Mouse (Mus musculus): ENCODE measurements around the gene Tbx4. TPM values are rescaled to one million over a fixed set of nuclear protein-coding genes. Genes with fewer than 3 reads are reported as not detected.

Tbx4 gene
- polyA plus RNA-seq, 1 experiment from 2014 or later = not detected

DNA sequence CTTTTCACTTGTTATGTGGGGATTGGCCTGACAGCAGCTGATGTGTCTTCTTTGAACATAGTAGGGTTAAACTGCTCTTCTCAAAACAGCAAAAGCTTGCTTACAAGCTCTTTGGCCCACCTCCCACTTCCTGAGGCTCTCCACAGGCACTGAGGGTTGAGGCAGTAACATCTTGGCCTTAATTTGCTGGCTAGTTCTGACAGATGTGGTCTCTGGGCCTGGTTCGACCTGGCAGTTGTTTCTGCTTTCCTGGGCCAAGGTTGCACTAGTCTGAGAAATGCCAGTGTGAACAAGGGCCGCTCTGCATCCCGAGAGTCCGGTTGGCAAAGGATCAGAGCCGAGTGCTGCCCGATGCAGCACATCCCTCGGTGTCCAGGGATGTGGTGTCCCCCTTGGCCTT, 27.3 kb downstream of the Tbx4 start:
- WGBS (ENCODE audit: insufficient replicate concordance) = 76% methylated on average over 7 of the region's 7 CpGs
- H3K9me3 ChIP-seq (ENCODE audit: low read length) = no peaks in the 10 kb centered on the region
- H3K27ac ChIP-seq (ENCODE audit: low read depth) = no peak overlapping the region
- no peaks in the 10 kb centered on the region for H3K4me1 ChIP-seq (ENCODE audit: insufficient read depth)
- H3K4me2 ChIP-seq (ENCODE audit: low read depth, low read length) = no peak overlapping the region
- ATAC-seq (no peak), DNase-seq (no peak)
- H3K9ac ChIP-seq (replicated peaks) = no peak overlapping the region
- no peak overlapping the region for H3K4me3 ChIP-seq (ENCODE audit: low read depth, low read length)
- H3K36me3 ChIP-seq (replicated peaks; ENCODE audit: insufficient read depth, low read length) = no peaks in the 10 kb centered on the region
- H3K27me3 ChIP-seq (ENCODE audit: insufficient read depth, low read length) = peaks cover 14% of the 10 kb centered on the region
- TF ChIP-seq EP300 (IDR thresholded peaks at IDR 0.05; ENCODE audit: low read depth) (no peak), CTCF (IDR thresholded peaks at IDR 0.05; ENCODE audit: low read depth) (no peak)

- TF ChIP-seq EP300 (IDR thresholded peaks at IDR 0.05; ENCODE audit: low read depth) (no peak), CTCF (IDR thresholded peaks at IDR 0.05; ENCODE audit: low read depth) (no peak)
- Histone ChIP-seq H3K4me3 (ENCODE audit: low read depth, low read length) (no peak overlapping the region), H3K4me1 (ENCODE audit: insufficient read depth) (no peaks in the 10 kb centered on the region), H3K9me3 (ENCODE audit: low read length) (no peaks in the 10 kb centered on the region), H3K36me3 (replicated peaks; ENCODE audit: insufficient read depth, low read length) (no peaks in the 10 kb centered on the region), H3K27ac (ENCODE audit: low read depth) (no peak overlapping the region), H3K27me3 (ENCODE audit: insufficient read depth, low read length) (peaks cover 24% of the 10 kb centered on the region), H3K9ac (replicated peaks) (no peak overlapping the region), H3K4me2 (ENCODE audit: low read depth, low read length) (no peak overlapping the region)
- 66% methylated on average over 12 of the region's 12 CpGs for WGBS (ENCODE audit: insufficient replicate concordance)
- ATAC-seq (no peak), DNase-seq (no peak)
Observed at GRCm38 (mm10) chr11:85917091-85917992, 31.1 kb downstream of the Tbx4 start.

DNA sequence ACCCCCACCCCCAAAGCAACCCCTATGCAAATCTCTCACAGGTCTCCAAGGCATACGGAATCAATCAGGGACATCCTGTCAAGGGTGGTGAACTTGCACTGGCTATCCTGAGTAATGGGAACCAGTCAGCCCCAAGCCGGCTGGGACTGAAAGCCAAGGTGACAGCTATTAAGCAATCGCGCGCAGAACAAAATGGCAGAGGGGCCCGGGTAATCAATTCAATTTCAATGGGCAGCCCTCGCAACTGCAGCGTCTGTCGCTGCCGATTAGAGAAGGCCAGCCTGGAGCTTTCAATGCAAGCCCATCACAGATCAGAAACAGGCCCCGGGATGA, 31.7 kb downstream of the Tbx4 start:
- no peak overlapping the region for H3K27ac ChIP-seq (ENCODE audit: low read depth)
- 30% methylated on average over 11 of the region's 11 CpGs for WGBS (ENCODE audit: insufficient replicate concordance)
- H3K4me3 ChIP-seq (ENCODE audit: low read depth, low read length) = no peak overlapping the region
- no peak overlapping the region for H3K4me2 ChIP-seq (ENCODE audit: low read depth, low read length)
- H3K27me3 ChIP-seq (ENCODE audit: insufficient read depth, low read length) = peaks cover 30% of the 10 kb centered on the region
- no peaks in the 10 kb centered on the region for H3K9me3 ChIP-seq (ENCODE audit: low read length)
- ATAC-seq (no peak), DNase-seq (no peak)
- no peak for TF ChIP-seq CTCF (IDR thresholded peaks at IDR 0.05; ENCODE audit: low read depth)
- no peak for TF ChIP-seq EP300 (IDR thresholded peaks at IDR 0.05; ENCODE audit: low read depth)
- no peaks in the 10 kb centered on the region for H3K4me1 ChIP-seq (ENCODE audit: insufficient read depth)
- no peaks in the 10 kb centered on the region for H3K36me3 ChIP-seq (replicated peaks; ENCODE audit: insufficient read depth, low read length)
- H3K9ac ChIP-seq (replicated peaks) = no peak overlapping the region

DNA sequence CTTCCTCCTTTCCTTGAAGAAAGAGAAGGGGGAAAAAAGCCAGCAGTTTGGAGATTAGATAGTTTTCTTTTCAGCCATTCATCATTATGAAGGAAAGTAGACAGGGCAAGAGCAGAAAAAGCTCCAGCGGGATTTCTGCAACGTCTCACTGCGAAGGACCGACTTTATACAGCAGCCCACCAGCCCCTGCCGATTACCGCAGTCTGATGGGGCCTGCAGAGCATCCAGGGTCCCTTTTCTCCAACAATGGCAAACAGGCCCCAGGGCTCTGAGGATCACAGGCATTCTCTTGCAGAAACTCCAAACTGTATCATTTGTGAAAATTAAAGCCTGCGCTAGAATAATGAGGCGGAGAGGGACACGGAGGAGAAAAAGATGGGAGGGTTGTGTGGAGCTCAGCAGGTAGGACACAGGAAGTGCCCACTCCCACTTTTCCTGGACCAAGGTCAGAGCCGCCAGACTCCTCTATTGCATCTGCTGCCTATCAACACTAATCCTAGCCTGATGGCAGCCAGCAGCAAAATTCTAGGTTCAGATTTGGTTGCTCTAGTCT, 32.2 kb downstream of the Tbx4 start:
- no peaks in the 10 kb centered on the region for H3K4me1 ChIP-seq (ENCODE audit: insufficient read depth)
- H3K9me3 ChIP-seq (ENCODE audit: low read length) = no peaks in the 10 kb centered on the region
- no peaks in the 10 kb centered on the region for H3K36me3 ChIP-seq (replicated peaks; ENCODE audit: insufficient read depth, low read length)
- DNase-seq (no peak), ATAC-seq (no peak)
- no peak for TF ChIP-seq EP300 (IDR thresholded peaks at IDR 0.05; ENCODE audit: low read depth)
- TF ChIP-seq CTCF (IDR thresholded peaks at IDR 0.05; ENCODE audit: low read depth) = no peak
- H3K27ac ChIP-seq (ENCODE audit: low read depth) = no peak overlapping the region
- H3K4me3 ChIP-seq (ENCODE audit: low read depth, low read length) = no peak overlapping the region
- H3K9ac ChIP-seq (replicated peaks) = no peak overlapping the region
- H3K4me2 ChIP-seq (ENCODE audit: low read depth, low read length) = no peak overlapping the region
- H3K27me3 ChIP-seq (ENCODE audit: insufficient read depth, low read length) = peaks cover 35% of the 10 kb centered on the region
- WGBS (ENCODE audit: insufficient replicate concordance) = 61% methylated on average over 10 of the region's 10 CpGs

GRCm38 (mm10) chr11:85925294-85925743, 39.1 kb downstream of the Tbx4 start:
- no peak for TF ChIP-seq EP300 (IDR thresholded peaks at IDR 0.05; ENCODE audit: low read depth)
- TF ChIP-seq CTCF (IDR thresholded peaks at IDR 0.05; ENCODE audit: low read depth) = no peak
- Histone ChIP-seq H3K4me2 (ENCODE audit: low read depth, low read length) (peak overlapping the region; percentile 54), H3K36me3 (replicated peaks; ENCODE audit: insufficient read depth, low read length) (no peaks in the 10 kb centered on the region), H3K9ac (replicated peaks) (no peak overlapping the region), H3K27me3 (ENCODE audit: insufficient read depth, low read length) (peaks cover 47% of the 10 kb centered on the region), H3K9me3 (ENCODE audit: low read length) (no peaks in the 10 kb centered on the region), H3K27ac (ENCODE audit: low read depth) (no peak overlapping the region), H3K4me3 (ENCODE audit: low read depth, low read length) (peak overlapping the region; percentile 15; the same call in 1 of the 2 replicates), H3K4me1 (ENCODE audit: insufficient read depth) (no peaks in the 10 kb centered on the region)
- 8% methylated on average over 19 of the region's 19 CpGs for WGBS (ENCODE audit: insufficient replicate concordance)
- ATAC-seq (no peak), DNase-seq (peak; percentile 23)

GRCm38 (mm10) chr11:85926287-85926764, 40.1 kb downstream of the Tbx4 start:
- Histone ChIP-seq H3K27me3 (ENCODE audit: insufficient read depth, low read length) (peaks cover 46% of the 10 kb centered on the region), H3K4me2 (ENCODE audit: low read depth, low read length) (no peak overlapping the region), H3K9me3 (ENCODE audit: low read length) (no peaks in the 10 kb centered on the region), H3K9ac (replicated peaks) (no peak overlapping the region), H3K36me3 (replicated peaks; ENCODE audit: insufficient read depth, low read length) (no peaks in the 10 kb centered on the region), H3K27ac (ENCODE audit: low read depth) (no peak overlapping the region), H3K4me3 (ENCODE audit: low read depth, low read length) (no peak overlapping the region), H3K4me1 (ENCODE audit: insufficient read depth) (no peaks in the 10 kb centered on the region)
- ATAC-seq (no peak), DNase-seq (no peak)
- WGBS (ENCODE audit: insufficient replicate concordance) = 13% methylated on average over 16 of the region's 16 CpGs
- TF ChIP-seq CTCF (IDR thresholded peaks at IDR 0.05; ENCODE audit: low read depth) (no peak), EP300 (IDR thresholded peaks at IDR 0.05; ENCODE audit: low read depth) (no peak)
